Mouse (Mus musculus) hindbrain, embryonic 11.5 days (tissue): ENCODE measurements around the gene LTO1. TPM values are rescaled to one million over a fixed set of nuclear protein-coding genes. Genes with fewer than 3 reads are reported as not detected.

Source experiments
- ATAC-seq: fragments of 200-750 bp; cut with Nextera tagmentation; 2 replicates; pipeline ENCODE4 v1.8.0; 2017; ENCODE audit warnings: mild to moderate bottlenecking, moderate TSS enrichment, moderate library complexity; ENCODE audit not compliant: low FRiP score
- DNase-seq: peaks from one replicate; pipeline ENCODE4 v3.0.0-alpha.2; 2015; ENCODE audit warnings: low spot score
- H3K27ac ChIP-seq: fragments of 300-500 bp; sonication (generic); 2 replicates; pipeline ENCODE4 v1.5.1; 2014; ENCODE audit warnings: mild to moderate bottlenecking, low read depth, low read length
- H3K27me3 ChIP-seq: fragments of 300-500 bp; sonication (generic); 2 replicates; pipeline ENCODE4 v1.6.1; 2014; ENCODE audit warnings: mild to moderate bottlenecking, low read length, moderate library complexity, mixed read lengths; ENCODE audit not compliant: control insufficient read depth, insufficient read depth
- H3K36me3 ChIP-seq: fragments of 300-500 bp; sonication (generic); 2 replicates; pipeline ENCODE4 v1.6.1; 2014; ENCODE audit warnings: mild to moderate bottlenecking, low read length, moderate library complexity, mixed read lengths; ENCODE audit not compliant: control insufficient read depth, insufficient read depth
- H3K4me1 ChIP-seq: fragments of 300-500 bp; sonication (generic); replicated peaks from 2 replicates; pipeline ENCODE4 v1.6.1; 2014; ENCODE audit warnings: low read length, mixed read lengths; ENCODE audit not compliant: control insufficient read depth, insufficient read depth
- H3K4me2 ChIP-seq: fragments of 300-500 bp; sonication (generic); replicated peaks from 2 replicates; pipeline ENCODE4 v1.6.1; 2014; ENCODE audit warnings: mild to moderate bottlenecking, low read depth, low read length
- H3K4me3 ChIP-seq: fragments of 300-500 bp; sonication (generic); 2 replicates; pipeline ENCODE4 v1.5.1; 2014; ENCODE audit warnings: low read depth, low read length
- H3K9ac ChIP-seq: fragments of 300-500 bp; sonication (generic); 2 replicates; pipeline ENCODE4 v1.6.1; 2014; ENCODE audit warnings: low read depth, low read length
- H3K9me3 ChIP-seq: fragments of 300-500 bp; sonication (generic); 2 replicates; pipeline ENCODE4 v1.6.1; 2016; ENCODE audit warnings: low read length; ENCODE audit not compliant: control insufficient read depth
- WGBS: fragments of 180-500 bp; shearing (Covaris S2); extraction: QIAGEN DNeasy Blood & Tissue Kit; methylation state at CpG from one replicate; pipeline ENCODE4 v1.1.7; 2014; 5-methylcytosine and 5-hydroxymethylcytosine counted together
- polyA plus RNA-seq: library from polyadenylated mRNA; unstranded; fragments of >200 nt; fragmentation: Nextera tagmentation; extraction: Ambion mirVana; gene quantifications from 2 replicates; pipeline ENCODE4 v1.2.1, GENCODE M21; 2014

LTO1 gene
- polyA plus RNA-seq, 1 experiment from 2014 or later: 28.9 TPM

DNA sequence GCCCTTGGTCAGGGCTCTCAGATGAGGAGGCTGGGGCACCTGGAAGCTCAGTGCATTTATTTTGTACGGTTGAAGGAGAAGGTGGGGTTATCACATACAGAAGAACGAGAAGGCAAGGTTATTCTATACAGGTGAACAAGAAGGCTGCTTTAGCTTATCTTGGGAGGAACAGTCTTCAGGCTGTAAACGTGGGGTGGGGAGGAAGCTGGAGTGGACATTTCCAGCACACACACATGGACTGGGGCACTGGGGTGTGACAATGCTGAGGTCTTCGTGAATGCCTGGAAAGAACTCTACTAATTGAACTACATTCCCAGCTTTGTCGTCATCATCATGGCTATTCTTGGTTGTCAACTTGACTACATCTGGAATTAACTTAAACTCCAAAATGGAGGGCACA, 51.0 kb downstream of the LTO1 start:
- no peak for ATAC-seq
- no peaks in the 10 kb centered on the region for H3K27me3 ChIP-seq
- no peak for DNase-seq
- no peak overlapping the region for H3K4me3 ChIP-seq
- H3K4me2 ChIP-seq: no peak overlapping the region
- no peak overlapping the region for H3K27ac ChIP-seq
- WGBS: 82% methylated on average over 5 of the region's 5 CpGs
- H3K9ac ChIP-seq: no peak overlapping the region
- no peaks in the 10 kb centered on the region for H3K4me1 ChIP-seq
- H3K36me3 ChIP-seq: no peaks in the 10 kb centered on the region
- no peaks in the 10 kb centered on the region for H3K9me3 ChIP-seq

DNA sequence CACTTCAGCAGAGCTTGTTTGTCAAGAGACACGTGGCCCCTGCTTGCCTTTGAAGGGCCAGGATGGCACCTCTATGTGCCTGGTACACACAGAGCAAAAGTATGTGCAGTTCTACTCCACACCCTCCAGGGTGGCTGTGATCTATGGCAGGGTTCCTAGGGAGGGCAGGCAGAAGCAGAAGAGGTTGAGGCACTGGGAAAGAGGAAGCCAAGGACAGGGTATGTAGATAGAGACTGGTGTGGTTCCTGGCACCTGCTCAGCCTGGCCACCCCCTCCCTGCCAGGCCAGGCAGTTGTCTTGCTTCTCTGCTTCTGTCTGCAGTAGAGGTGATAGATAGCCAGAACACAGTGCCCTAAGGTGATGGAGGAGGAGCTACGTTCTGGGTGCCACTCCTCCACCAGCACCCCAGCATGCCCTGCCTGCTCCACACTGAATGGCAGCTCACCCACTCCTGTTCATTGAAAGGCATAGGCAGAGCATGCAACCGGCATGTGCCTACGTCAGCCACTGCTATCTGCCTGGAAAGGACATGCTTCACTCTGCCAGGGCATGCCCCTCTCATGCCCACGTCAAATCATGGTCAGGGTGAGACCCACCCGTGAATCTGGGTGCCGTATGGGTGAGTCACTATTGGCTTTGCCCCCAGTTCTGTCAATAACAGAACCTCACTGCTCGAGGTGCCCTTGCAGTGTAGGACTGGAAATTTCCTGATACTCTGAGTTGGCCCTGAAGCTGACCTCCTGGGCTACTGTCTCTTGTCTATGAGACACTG, 56.3 kb downstream of the LTO1 start:
- ATAC-seq: no peak
- Histone ChIP-seq H3K4me2 (no peak overlapping the region), H3K4me3 (no peak overlapping the region), H3K4me1 (no peaks in the 10 kb centered on the region), H3K9me3 (no peaks in the 10 kb centered on the region), H3K9ac (no peak overlapping the region), H3K27ac (no peak overlapping the region), H3K27me3 (no peaks in the 10 kb centered on the region), H3K36me3 (no peaks in the 10 kb centered on the region)
- WGBS: 78% methylated on average over 8 of the region's 8 CpGs
- no peak for DNase-seq

DNA sequence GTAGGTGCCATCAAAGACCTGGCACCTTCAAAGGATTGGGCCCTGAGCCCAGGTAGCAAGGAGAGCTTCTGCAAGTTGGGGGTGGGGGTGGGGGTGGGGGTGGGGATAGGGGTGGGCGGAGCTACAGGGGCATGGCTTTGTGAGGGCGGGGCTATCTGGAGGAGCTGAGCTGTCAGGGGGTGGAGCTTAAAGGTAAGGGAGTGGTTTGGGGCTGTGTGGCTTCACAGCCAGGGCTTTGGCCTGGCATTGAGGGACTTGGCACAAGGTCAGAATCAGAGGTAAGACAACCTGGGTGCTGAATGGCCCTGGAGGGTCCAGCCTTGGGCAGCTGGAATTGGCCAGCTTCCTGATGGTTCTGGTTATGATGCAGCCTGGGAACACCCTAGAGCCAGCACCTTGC, 56.9 kb downstream of the LTO1 start:
- no peaks in the 10 kb centered on the region for H3K4me1 ChIP-seq
- no peak for ATAC-seq
- no peak overlapping the region for H3K27ac ChIP-seq
- WGBS: 61% methylated on average over 2 of the region's 2 CpGs
- H3K4me3 ChIP-seq: no peak overlapping the region
- DNase-seq: no peak
- H3K4me2 ChIP-seq: no peak overlapping the region
- H3K27me3 ChIP-seq: no peaks in the 10 kb centered on the region
- no peak overlapping the region for H3K9ac ChIP-seq
- no peaks in the 10 kb centered on the region for H3K9me3 ChIP-seq
- H3K36me3 ChIP-seq: no peaks in the 10 kb centered on the region

DNA sequence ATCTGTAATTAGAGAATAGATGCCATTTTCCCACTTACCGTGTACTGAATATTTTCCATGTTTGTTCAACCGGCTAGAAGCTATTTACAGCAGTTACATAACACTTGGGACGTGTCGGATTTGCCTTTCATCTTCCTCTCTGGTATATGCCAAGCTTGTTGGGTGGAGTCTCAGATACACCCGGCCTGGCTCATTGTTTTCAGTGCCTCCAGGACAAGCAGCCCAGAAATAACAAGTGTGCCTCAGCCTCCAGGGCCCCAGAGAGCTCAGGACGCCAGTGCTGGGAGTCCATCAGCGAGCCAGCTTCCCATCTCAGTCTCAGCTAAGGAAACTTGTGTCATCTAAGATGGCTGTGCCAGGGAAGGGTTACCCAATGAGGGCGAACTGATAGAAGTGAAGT, 58.6 kb downstream of the LTO1 start:
- ATAC-seq (no peak), DNase-seq (no peak)
- Histone ChIP-seq H3K27ac (no peak overlapping the region), H3K9ac (no peak overlapping the region), H3K4me3 (no peak overlapping the region), H3K27me3 (no peaks in the 10 kb centered on the region), H3K4me1 (no peaks in the 10 kb centered on the region), H3K36me3 (no peaks in the 10 kb centered on the region), H3K9me3 (no peaks in the 10 kb centered on the region), H3K4me2 (no peak overlapping the region)
- WGBS: 76% methylated on average over 8 of the region's 8 CpGs

DNA sequence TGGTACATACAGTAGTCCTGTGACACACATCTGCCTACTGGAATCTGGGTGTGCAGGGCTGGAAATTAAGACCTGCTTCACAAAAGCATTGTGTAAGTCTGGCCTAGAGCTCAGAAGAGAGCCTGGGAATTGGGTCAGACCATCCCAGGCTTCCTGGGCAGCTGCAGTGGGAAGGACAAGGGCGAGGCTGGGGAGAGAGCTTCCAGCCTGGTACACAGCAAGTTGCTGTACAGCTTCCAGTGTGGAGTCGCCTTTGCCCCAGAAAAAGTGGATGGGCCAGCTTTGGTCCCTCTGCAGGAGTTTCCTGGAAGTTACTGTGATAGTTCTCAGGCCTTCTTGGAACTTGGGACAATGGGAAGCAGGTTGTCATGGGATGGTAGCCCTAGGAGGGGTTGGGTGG, 62.2 kb downstream of the LTO1 start:
- Histone ChIP-seq H3K36me3 (no peaks in the 10 kb centered on the region), H3K27me3 (no peaks in the 10 kb centered on the region), H3K4me2 (no peak overlapping the region), H3K27ac (no peak overlapping the region), H3K9ac (no peak overlapping the region), H3K4me3 (no peak overlapping the region), H3K9me3 (no peaks in the 10 kb centered on the region), H3K4me1 (no peaks in the 10 kb centered on the region)
- 79% methylated on average over 2 of the region's 2 CpGs for WGBS
- ATAC-seq: no peak
- no peak for DNase-seq

DNA sequence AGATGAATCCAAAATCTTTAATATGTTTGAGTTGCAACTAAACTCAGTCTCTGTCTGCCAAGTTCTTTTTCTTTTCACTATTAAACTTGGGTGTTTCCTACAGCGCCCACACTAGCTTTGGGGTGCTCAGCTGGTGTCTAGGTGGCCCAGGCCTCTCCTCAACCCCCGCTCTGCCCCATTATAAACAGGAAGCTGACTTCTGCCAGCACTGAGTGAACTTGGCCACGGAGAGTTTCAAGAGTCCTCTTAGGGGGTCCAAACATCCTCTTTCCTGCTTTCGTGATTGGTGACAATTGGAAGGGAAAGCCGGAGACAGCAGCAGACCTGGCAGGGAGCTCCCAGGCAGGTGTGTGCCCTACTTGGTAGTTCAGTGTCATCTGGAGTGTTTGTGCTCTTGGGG, 64.9 kb downstream of the LTO1 start:
- Histone ChIP-seq H3K4me2 (no peak overlapping the region), H3K36me3 (no peaks in the 10 kb centered on the region), H3K9ac (no peak overlapping the region), H3K9me3 (no peaks in the 10 kb centered on the region), H3K27ac (no peak overlapping the region), H3K4me1 (no peaks in the 10 kb centered on the region), H3K4me3 (no peak overlapping the region), H3K27me3 (no peaks in the 10 kb centered on the region)
- no peak for ATAC-seq
- WGBS: 80% methylated on average over 5 of the region's 5 CpGs
- no peak for DNase-seq

Other genes starting within 250 kb of the LTO1 start
- gene Ano1, start 163.1 kb upstream of the LTO1 start, polyA plus RNA-seq: 6.2 and 7.1 TPM in 2 replicates
- 0.59 and 1.1 TPM in 2 replicates for gene Fgf3, start 77.0 kb upstream of the LTO1 start, polyA plus RNA-seq
- 0.04 TPM in 1 of 2 replicates, not detected in the other for gene Fgf4, start 67.7 kb upstream of the LTO1 start, polyA plus RNA-seq
- gene Fgf15, start 18.6 kb upstream of the LTO1 start, polyA plus RNA-seq: 60.2 and 68.2 TPM in 2 replicates
- 185 and 200 TPM in 2 replicates for gene Ccnd1, start 24.8 kb downstream of the LTO1 start, polyA plus RNA-seq